Mouse (Mus musculus): ENCODE measurements around the gene Tyrobp.

The Tyrobp gene

GRCm38 (mm10) chr7:30429327-30429726, 15.8 kb downstream of the Tyrobp start:
- no peak for DNase-seq

GRCm38 (mm10) chr7:30430191-30430590, 16.6 kb downstream of the Tyrobp start:
- DNase-seq, result no peak

- DNase-seq, result peak; percentile 75
Observed at GRCm38 (mm10) chr7:30431793-30432192, 18.2 kb downstream of the Tyrobp start.

GRCm38 (mm10) chr7:30434238-30434637, 20.7 kb downstream of the Tyrobp start:
- DNase-seq, result peak; percentile 77

GRCm38 (mm10) chr7:30434701-30435100, 21.1 kb downstream of the Tyrobp start:
- no peak for DNase-seq

GRCm38 (mm10) chr7:30435156-30435555, 21.6 kb downstream of the Tyrobp start:
- DNase-seq, result no peak

GRCm38 (mm10) chr7:30436879-30437278, 23.3 kb downstream of the Tyrobp start:
- DNase-seq, result peak; percentile 20

- no peak for DNase-seq
Observed at GRCm38 (mm10) chr7:30439734-30440133, 26.2 kb downstream of the Tyrobp start.

GRCm38 (mm10) chr7:30440697-30441096, 27.1 kb downstream of the Tyrobp start:
- DNase-seq, result peak; percentile 64

- DNase-seq, result peak; percentile 21
Observed at GRCm38 (mm10) chr7:30443696-30444095, 30.1 kb downstream of the Tyrobp start.

GRCm38 (mm10) chr7:30444154-30444970, 30.8 kb downstream of the Tyrobp start:
- peak; percentile 81 for DNase-seq

GRCm38 (mm10) chr7:30444971-30445751, 31.6 kb downstream of the Tyrobp start, which contains the start of gene Aplp1:
TSS of gene Aplp1 (minus strand) at chr7:30445535.
- peak; percentile 84 for DNase-seq

GRCm38 (mm10) chr7:30450241-30450640, 36.7 kb downstream of the Tyrobp start:
- no peak for DNase-seq

GRCm38 (mm10) chr7:30453327-30453726, 39.8 kb downstream of the Tyrobp start:
- no peak for DNase-seq

- peak; percentile 34 for DNase-seq
Observed at GRCm38 (mm10) chr7:30453766-30454165, 40.2 kb downstream of the Tyrobp start.

GRCm38 (mm10) chr7:30454259-30454658, 40.7 kb downstream of the Tyrobp start:
- no peak for DNase-seq

GRCm38 (mm10) chr7:30456487-30456886, 42.9 kb downstream of the Tyrobp start:
- DNase-seq, result no peak

GRCm38 (mm10) chr7:30456911-30457628, 43.5 kb downstream of the Tyrobp start:
- DNase-seq, result peak; percentile 57

- DNase-seq, result peak; percentile 71
Observed at GRCm38 (mm10) chr7:30457629-30458330, 44.2 kb downstream of the Tyrobp start, which contains the start of the genes Kirrel2 and Nphs1. TSS of gene Kirrel2 (minus strand) at chr7:30457690. TSS of gene Nphs1 (plus strand) at chr7:30458315.

- DNase-seq, result no peak
Observed at GRCm38 (mm10) chr7:30459484-30459883, 45.9 kb downstream of the Tyrobp start.

- DNase-seq, result no peak
Observed at GRCm38 (mm10) chr7:30463568-30463967, 50.0 kb downstream of the Tyrobp start.

- DNase-seq, result no peak
Observed at GRCm38 (mm10) chr7:30463996-30464395, 50.4 kb downstream of the Tyrobp start.

Measured in embryo, embryonic 11 days (tissue).